Mouse (Mus musculus): Measurements from ENCODE around the gene Plcl1. TPM values are rescaled to one million over a fixed set of nuclear protein-coding genes. Genes with fewer than 3 reads are reported as not detected.

Plcl1 gene
- polyA plus RNA-seq (2017; shearing (Covaris generic)): 2.0 TPM

GRCm38 (mm10) chr1:55405272-55406022 is at the start of gene Plcl1:
Gene Plcl1 (plus strand): TSS chr1:55405921.

GRCm38 (mm10) chr1:55363044-55363565 is 42.6 kb upstream of the Plcl1 start, which contains the start of gene Boll:
Gene Boll (minus strand): TSS chr1:55363469.

Other genes with a start within 250 kb of the Plcl1 start
- gene Rftn2, start 179.1 kb upstream of the Plcl1 start, polyA plus RNA-seq (2017; shearing (Covaris generic)): 5.6 TPM
- gene Mars2, start 168.7 kb upstream of the Plcl1 start, polyA plus RNA-seq (2017; shearing (Covaris generic)): 2.3 TPM
- 0.82 TPM for gene Boll, start 42.5 kb upstream of the Plcl1 start, polyA plus RNA-seq (2017; shearing (Covaris generic))